Mouse (Mus musculus) cerebellum, adult 11 months (tissue): ENCODE data around the gene Myo3b.

Source experiments
- DNase-seq: peaks from one replicate; pipeline ENCODE4 v3.0.0; 2022

Myo3b gene

DNA sequence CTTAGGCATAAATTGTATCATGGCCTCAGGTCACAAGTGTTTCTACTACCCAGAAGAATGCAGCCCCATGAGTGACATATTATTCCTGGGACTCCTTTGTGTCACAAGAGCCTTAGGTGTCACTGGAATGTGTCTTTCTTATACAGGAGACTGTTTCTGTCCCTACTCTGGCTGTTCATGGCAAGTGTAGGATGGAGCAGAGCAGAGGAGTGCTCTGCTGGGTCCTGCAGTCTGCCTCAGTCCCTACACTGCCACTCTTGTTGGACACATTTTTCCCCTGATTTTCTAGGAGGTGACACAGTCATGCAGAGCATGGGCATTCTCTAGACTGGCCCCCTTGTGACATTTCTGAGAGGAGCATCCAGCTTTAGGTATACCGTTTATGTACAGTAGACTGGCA lies 350.2 kb downstream of the Myo3b start:
- DNase-seq: no peak

- DNase-seq: no peak
Measured at GRCm38 (mm10) chr2:70397734-70398276, 358.9 kb downstream of the Myo3b start.

- no peak for DNase-seq
Measured at GRCm38 (mm10) chr2:70399441-70400115, 360.7 kb downstream of the Myo3b start.

- DNase-seq: no peak
Measured at GRCm38 (mm10) chr2:70400321-70400720, 361.4 kb downstream of the Myo3b start.

GRCm38 (mm10) chr2:70404301-70404700 lies 365.4 kb downstream of the Myo3b start:
- no peak for DNase-seq

DNA sequence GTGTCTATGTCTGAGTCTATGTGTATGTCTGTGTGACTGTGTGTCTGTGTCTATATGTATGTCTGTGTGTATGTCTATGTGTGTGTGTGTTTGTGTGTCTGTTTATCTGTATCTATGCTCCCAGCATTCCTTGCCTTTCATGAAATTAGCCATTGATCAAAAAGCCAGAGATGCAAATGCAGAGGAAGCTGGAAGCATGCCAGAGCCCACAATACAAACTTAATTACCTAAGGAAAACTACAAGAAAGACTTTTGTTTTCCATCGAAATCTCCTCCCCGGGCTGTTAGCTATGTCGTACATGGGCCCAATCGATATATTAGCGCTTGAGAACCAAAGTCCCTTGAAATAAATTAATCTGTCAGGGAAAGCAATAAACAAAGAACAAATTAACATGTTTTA lies 367.9 kb downstream of the Myo3b start:
- DNase-seq: no peak

GRCm38 (mm10) chr2:70407729-70408128 lies 368.8 kb downstream of the Myo3b start:
- DNase-seq: no peak

GRCm38 (mm10) chr2:70410298-70410885 lies 371.5 kb downstream of the Myo3b start:
- DNase-seq: peak; percentile 4

DNA sequence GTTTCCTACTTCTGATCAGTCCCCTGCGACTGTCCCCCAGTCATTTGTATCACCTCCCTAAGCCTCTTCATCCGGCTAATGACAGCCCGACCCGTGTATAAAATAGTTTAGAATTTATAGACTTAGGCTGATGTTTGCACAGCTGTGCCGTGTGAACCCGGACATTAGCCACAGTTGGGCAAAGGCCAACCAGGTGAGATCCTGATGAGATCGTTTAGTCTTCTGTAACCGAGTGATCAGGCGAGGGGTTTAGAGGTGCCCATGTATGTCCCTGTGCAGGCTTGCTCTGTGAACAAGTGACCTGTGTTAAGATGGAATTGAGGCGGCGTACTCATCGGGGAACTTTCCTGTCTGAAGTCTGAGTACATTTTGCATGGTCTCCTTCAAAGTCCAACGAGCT lies 373.4 kb downstream of the Myo3b start:
- no peak for DNase-seq

GRCm38 (mm10) chr2:70414386-70414785 lies 375.5 kb downstream of the Myo3b start:
- DNase-seq: no peak

DNA sequence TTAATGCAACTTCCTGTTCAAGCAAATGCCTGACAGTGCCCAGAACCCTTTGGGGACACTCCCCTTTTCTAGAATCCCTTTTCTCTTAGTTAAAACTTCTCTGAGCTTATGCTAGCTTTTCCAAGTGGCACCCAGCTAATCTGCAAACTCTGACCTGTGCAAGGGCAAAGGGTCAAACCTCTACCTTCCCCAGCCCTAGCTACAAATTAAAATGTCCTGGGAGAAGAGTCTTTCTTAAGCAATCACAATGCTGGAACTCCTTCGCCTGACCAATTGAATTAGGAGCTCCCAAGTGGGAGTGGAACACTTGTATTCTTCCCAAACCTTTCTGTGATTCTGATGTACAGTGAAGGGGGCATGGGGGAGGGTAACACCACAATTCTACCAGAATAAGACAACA lies 376.6 kb downstream of the Myo3b start:
- no peak for DNase-seq

DNA sequence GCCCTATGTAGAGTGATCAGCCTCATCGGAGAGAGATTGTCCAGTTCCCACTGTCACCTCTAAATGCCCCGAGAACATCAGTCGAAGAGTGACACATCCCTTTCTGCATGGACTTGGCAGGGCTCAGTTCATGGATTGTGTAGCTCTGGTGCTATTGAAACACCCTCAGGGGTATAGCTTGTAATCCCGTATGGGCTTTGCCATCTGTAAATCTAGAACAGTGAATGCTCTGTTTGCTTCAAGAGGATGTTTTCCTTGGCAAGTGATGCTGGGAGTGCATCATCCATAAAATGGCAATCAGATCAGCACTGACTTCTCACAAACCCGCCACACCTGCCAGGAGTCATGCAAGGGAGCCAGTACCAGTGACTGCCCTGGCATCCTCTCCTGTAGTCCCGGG lies 380.4 kb downstream of the Myo3b start:
- DNase-seq: no peak

DNA sequence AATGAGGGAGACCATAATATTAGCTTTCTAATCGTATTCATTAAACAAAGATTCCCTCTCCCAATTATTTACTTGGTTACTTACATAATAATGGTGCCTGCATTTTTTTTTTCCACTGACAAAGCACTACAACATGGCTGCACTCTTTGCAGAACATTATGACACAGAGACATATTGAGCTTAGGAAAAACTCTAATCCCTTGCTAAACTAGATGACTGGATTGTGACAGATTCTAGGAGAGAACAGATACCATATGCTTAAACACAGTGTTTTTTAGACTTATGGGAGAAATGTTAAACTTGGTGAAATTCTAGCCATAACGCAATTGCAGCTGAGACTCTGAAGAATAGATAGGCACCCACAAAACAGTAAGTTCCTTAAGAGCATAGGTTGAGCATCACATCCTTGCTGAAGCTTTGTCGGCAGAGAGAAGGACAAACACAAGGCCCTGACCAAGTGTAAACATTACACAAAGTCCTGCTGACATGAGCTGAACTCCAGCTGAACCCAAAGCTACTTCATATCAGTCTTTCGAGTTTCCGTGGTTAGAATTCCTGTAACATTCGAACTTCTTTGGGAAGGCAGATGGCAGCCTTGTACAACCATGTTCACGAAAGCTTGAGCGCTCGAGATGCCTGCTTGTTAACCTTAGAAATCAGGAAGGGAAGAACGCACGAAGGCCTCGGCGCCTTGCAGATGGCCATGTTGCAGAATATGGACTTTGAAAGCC lies 382.4 kb downstream of the Myo3b start:
- DNase-seq: no peak

DNA sequence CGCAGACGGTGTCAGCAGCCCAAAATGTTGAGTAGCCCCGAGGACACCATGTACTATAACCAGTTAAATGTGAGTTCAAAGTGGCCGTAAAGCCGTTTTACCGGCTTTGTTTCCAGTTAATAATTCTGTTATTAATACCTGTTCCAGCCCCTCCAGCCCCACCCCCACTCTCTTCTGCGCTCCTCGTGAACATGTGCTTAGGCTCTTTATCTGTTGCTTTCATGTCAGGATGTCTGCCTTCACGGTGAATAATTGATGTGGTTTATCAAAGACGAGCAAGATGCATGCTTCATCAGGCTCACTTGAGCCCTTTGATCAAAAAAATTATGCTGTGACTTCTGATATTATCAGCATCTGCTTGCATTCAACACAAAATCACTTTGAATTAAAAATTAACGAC lies 386.7 kb downstream of the Myo3b start:
- DNase-seq: no peak

GRCm38 (mm10) chr2:70443035-70443434 lies 404.1 kb downstream of the Myo3b start:
- DNase-seq: no peak

DNA sequence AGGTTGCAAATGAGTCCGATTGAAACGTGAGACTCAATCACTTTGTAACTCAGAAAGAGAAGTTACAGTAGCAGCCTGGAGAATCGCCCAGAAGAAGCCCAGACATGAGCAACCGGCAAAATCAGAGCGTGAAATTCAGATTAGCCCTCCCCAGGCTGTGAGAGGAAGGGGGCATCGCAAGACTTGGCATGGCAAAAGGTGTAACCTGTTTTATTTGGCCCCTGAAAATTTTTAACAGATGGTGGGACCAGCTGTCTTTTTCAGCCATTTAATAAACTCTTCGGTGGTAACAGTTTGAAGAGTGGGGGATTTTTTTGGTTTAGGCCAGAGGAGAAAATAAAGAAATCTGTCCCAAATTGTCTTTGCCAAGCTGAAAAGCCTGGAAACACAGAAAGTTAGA lies 405.2 kb downstream of the Myo3b start:
- peak; percentile 29 for DNase-seq

DNA sequence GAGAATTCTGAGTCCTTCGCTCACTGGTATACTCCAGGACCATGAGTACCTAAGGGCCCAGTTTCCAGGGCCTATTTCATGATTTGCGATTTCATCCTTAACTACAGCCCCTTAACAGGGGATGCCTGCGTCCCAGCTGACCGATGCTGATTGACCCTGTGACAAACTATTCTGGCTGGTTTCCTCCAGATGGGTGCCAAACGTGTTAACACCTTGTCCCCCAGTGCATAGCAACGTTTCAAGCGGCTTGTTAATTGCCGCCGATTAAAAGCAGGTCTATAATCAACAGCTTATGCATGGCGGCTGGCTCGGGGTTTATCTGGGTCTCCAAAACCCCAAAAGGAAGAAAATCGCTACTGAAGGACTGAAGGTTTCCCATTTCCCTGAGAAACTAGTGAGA lies 417.3 kb downstream of the Myo3b start:
- DNase-seq: no peak

- DNase-seq: no peak
Measured at GRCm38 (mm10) chr2:70463606-70464005, 424.7 kb downstream of the Myo3b start.

GRCm38 (mm10) chr2:70471136-70471535 lies 432.2 kb downstream of the Myo3b start:
- DNase-seq: no peak

- no peak for DNase-seq
Measured at GRCm38 (mm10) chr2:70471861-70472620, 433.1 kb downstream of the Myo3b start.
